Mouse (Mus musculus) liver, postnatal 0 days (tissue): ENCODE measurements around the gene Tmpo.

Source experiments
- CTCF ChIP-seq: sonication (generic); IDR thresholded peaks from 2 replicates; pipeline ENCODE4 v1.5.1; 2016; ENCODE audit warnings: antibody characterized with exemption, low read depth
- EP300 ChIP-seq: IDR thresholded peaks from 2 replicates; pipeline ENCODE4 v1.6.1; 2016; ENCODE audit warnings: antibody characterized with exemption, low read depth, mild to moderate bottlenecking

- no peak for TF ChIP-seq CTCF
- no peak for TF ChIP-seq EP300
These were observed 20.1 kb downstream of the Tmpo start for GRCm38 (mm10) chr10:91161006-91161405.
